Mouse (Mus musculus) small intestine, adult 2 months (tissue): ENCODE results near the gene Exog.

Source experiments
- CTCF ChIP-seq: fragments of 200-500 bp; IDR thresholded peaks from 2 replicates; pipeline ENCODE4 v1.5.1; 2012; ENCODE audit warnings: low read depth, mild to moderate bottlenecking, control low read depth, inconsistent platforms, low read length, moderate library complexity, mixed read lengths; ENCODE audit not compliant: insufficient replicate concordance, insufficient read length; ENCODE audit errors: extremely low read depth
- POLR2A ChIP-seq: fragments of 200-500 bp; IDR thresholded peaks from 2 replicates; pipeline ENCODE4 v1.6.1; 2012; ENCODE audit warnings: low read depth, mild to moderate bottlenecking, control low read depth, inconsistent platforms, low read length, moderate library complexity

DNA sequence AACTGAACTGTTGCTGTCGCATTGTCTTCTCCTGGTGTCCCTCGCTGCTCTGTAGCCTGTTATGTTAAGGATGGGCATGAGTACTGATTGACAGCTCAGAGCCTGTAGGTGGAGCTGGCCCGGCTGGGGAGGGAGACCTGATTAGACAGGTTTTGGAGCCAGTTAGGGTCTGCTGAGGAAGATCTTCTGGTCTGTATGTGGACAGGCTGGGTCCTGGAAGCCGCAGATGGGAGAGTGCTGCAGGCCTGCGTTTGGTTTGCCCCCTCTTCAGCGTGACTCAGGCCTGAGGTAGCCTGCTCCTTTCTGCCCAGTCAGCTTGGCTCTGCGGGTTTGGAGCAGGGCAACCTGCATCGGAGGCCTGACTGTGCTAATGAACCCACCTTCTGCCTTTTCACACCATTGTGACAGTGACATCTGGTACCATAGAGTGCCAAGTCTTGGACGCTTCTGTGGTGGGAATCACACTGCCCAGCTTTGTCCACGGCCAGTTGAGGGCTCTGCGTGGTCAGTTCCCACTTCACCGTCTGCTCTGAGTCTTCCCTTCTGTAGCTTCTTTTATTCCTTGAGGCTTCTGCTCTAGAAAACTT is 24.8 kb upstream of the Exog start:
- no peak for TF ChIP-seq POLR2A
- TF ChIP-seq CTCF = no peak
